Mouse (Mus musculus): ENCODE measurements around the gene 1810062G17Rik.

DNA sequence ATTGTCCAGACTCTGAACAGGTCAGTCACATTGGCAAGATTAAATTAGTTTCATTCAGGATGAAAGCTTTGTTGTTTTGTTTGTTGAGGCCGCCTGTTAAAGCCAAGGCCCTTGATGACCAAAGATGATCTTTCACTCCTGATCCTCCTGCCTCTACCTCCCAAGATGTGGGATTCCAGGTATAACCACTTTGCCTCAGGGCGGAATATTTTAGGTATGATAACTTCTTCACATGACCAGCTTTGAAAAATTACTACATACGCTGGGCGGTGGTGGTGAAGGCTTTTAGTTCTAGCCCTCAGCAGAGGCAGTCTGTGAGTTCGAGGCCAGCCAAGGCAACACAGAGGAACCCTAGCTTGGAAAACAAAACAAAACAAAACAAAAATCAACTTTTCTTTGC lies 1.3 kb upstream of the 1810062G17Rik start:
- TF ChIP-seq CTCF (IDR thresholded peaks at IDR 0.05; ENCODE audit: borderline replicate concordance, insufficient read depth, low read length): no peak
- TF ChIP-seq POLR2A (IDR thresholded peaks at IDR 0.05; ENCODE audit: low read depth, low read length): no peak

Data from embryonic fibroblast, embryonic 13.5 days (primary cell).